Mouse (Mus musculus) lung, adult 2 months (tissue): ENCODE results near the gene Rad17.

Source experiments
- CTCF ChIP-seq: fragments of 200-500 bp; IDR thresholded peaks from 2 replicates; pipeline ENCODE4 v1.5.1; 2011; ENCODE audit warnings: mild to moderate bottlenecking, low read length, control low read depth; ENCODE audit not compliant: insufficient read depth
- POLR2A ChIP-seq: fragments of 200-500 bp; IDR thresholded peaks from 2 replicates; pipeline ENCODE4 v1.6.1; 2011; ENCODE audit warnings: low read depth, mild to moderate bottlenecking, control low read depth, low read length, borderline replicate concordance; ENCODE audit errors: extremely low read depth

- 0 out of 2 replicates have a peak, but pooled peaks have one; percentile 33 for TF ChIP-seq CTCF
- TF ChIP-seq POLR2A: no peak
Measured at GRCm38 (mm10) chr13:100579951-100580350, 70.9 kb downstream of the Rad17 start.
